Mouse (Mus musculus) liver, embryonic 14.5 days (tissue): ENCODE data around the gene Sars2. TPM values are rescaled to one million over a fixed set of nuclear protein-coding genes. Genes with fewer than 3 reads are reported as not detected.

Source experiments
- ATAC-seq: fragments of 200-750 bp; cut with Nextera tagmentation; 2 replicates; pipeline ENCODE4 v1.8.0; 2017; ENCODE audit warnings: moderate number of reproducible peaks, mild to moderate bottlenecking, moderate library complexity; ENCODE audit not compliant: insufficient read depth
- DNase-seq, 3 experiments: peaks; one replicate each; pipeline ENCODE4 v3.0.0-alpha.2; 2012 to 2013; ENCODE audit warnings: low read depth in 3 of 3, low spot score in 3 of 3
- H3K27ac ChIP-seq: fragments of 300-500 bp; sonication (generic); 2 replicates; pipeline ENCODE4 v1.5.1; 2014; ENCODE audit warnings: moderate library complexity, mild to moderate bottlenecking, control low read depth, inconsistent platforms
- H3K27me3 ChIP-seq: fragments of 300-500 bp; sonication (generic); 2 replicates; pipeline ENCODE4 v1.6.1; 2014; ENCODE audit warnings: mild to moderate bottlenecking, low read length, moderate library complexity; ENCODE audit not compliant: control insufficient read depth, insufficient read depth
- H3K36me3 ChIP-seq: fragments of 300-500 bp; sonication (generic); replicated peaks from 2 replicates; pipeline ENCODE4 v1.6.1; 2014; ENCODE audit warnings: low read depth; ENCODE audit not compliant: control insufficient read depth, insufficient read depth
- H3K4me1 ChIP-seq, 2 experiments: fragments of 200-500 bp in 1 of 2; fragments of 300-500 bp in 1 of 2; sonication (generic) in 1 of 2; replicated peaks; 2 replicates each; pipeline ENCODE4 v1.6.1; 2012 to 2014; ENCODE audit warnings: antibody characterized with exemption in 1 of 2, inconsistent platforms in 1 of 2, low read length in 1 of 2; ENCODE audit not compliant: control insufficient read depth in 2 of 2, insufficient read depth in 2 of 2
- H3K4me2 ChIP-seq: fragments of 300-500 bp; sonication (generic); 2 replicates; pipeline ENCODE4 v1.6.1; 2014; ENCODE audit warnings: low read depth, mild to moderate bottlenecking, control low read depth, moderate library complexity
- H3K4me3 ChIP-seq, 2 experiments: fragments of 200-500 bp in 1 of 2; fragments of 300-500 bp in 1 of 2; sonication (generic) in 1 of 2; 2 replicates each; pipeline ENCODE4 v1.5.1; 2012 to 2014; ENCODE audit warnings: low read depth in 2 of 2, low read length in 2 of 2, mild to moderate bottlenecking in 2 of 2, control low read depth in 1 of 2, inconsistent platforms in 1 of 2, moderate library complexity in 1 of 2; ENCODE audit not compliant: insufficient read depth in 1 of 2
- H3K9ac ChIP-seq: fragments of 300-500 bp; sonication (generic); replicated peaks from 2 replicates; pipeline ENCODE4 v1.6.1; 2014; ENCODE audit warnings: mild to moderate bottlenecking, control low read depth, moderate library complexity
- H3K9me3 ChIP-seq: fragments of 300-500 bp; sonication (generic); 2 replicates; pipeline ENCODE4 v1.6.1; 2016; ENCODE audit warnings: low read length, mixed read lengths; ENCODE audit not compliant: control insufficient read depth
- CTCF ChIP-seq: IDR thresholded peaks from 2 replicates; pipeline ENCODE4 v1.5.1; 2016; ENCODE audit warnings: antibody characterized with exemption, low read depth, control low read depth
- EP300 ChIP-seq: IDR thresholded peaks from 2 replicates; pipeline ENCODE4 v1.6.1; 2016; ENCODE audit warnings: antibody characterized with exemption, low read depth
- WGBS: fragments of 180-500 bp; shearing (Covaris S2); extraction: QIAGEN DNeasy Blood & Tissue Kit; methylation state at CpG from one replicate; pipeline ENCODE4 v1.1.7; 2014; ENCODE audit not compliant: insufficient replicate concordance; 5-methylcytosine and 5-hydroxymethylcytosine counted together
- polyA plus RNA-seq, 2 experiments: library from polyadenylated mRNA; depleted of rRNA in 1 of 2; stranded (reverse) in 1 of 2; unstranded in 1 of 2; fragments of >200 nt; fragmentation: Nextera tagmentation in 1 of 2; extraction: Ambion mirVana in 1 of 2; gene quantifications; 2 replicates each; pipeline versions ENCODE4 v1.2.1 to v1.2.3; 2012 to 2014

Sars2 gene
- polyA plus RNA-seq, 2 experiments: 9.3 to 11.4 TPM

DNA sequence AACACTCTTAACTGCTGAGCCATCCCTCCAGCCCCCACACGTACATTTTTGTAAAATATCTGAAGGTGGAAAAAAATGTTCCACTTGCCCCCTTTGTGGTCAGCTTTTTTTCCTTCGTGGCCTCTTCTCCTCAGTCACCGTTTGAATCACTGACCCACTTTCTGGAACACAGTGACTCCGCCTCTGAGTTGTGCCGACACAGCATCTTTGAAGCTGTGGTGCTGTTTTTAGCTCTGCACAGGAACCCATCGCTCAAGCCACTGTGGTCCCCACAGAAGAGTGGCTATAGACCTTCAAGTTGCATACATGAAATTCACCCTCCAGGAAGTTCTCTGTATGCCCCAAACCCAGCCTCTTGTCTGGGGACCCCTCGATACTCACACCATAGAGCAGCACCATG lies 39.1 kb downstream of the Sars2 start:
- TF ChIP-seq EP300 (no peak), CTCF (no peak)
- H3K4me1 ChIP-seq: peaks cover 2 to 6% of the 10 kb centered on the region in 2 experiments
- H3K36me3 ChIP-seq: no peaks in the 10 kb centered on the region
- H3K27me3 ChIP-seq: no peaks in the 10 kb centered on the region
- H3K9ac ChIP-seq: no peak overlapping the region
- WGBS: 48% methylated on average over 7 of the region's 7 CpGs
- no peak for ATAC-seq
- H3K9me3 ChIP-seq: no peaks in the 10 kb centered on the region
- H3K4me2 ChIP-seq: no peak overlapping the region
- DNase-seq: no peak
- H3K27ac ChIP-seq: no peak overlapping the region
- H3K4me3 ChIP-seq: no peak overlapping the region

DNA sequence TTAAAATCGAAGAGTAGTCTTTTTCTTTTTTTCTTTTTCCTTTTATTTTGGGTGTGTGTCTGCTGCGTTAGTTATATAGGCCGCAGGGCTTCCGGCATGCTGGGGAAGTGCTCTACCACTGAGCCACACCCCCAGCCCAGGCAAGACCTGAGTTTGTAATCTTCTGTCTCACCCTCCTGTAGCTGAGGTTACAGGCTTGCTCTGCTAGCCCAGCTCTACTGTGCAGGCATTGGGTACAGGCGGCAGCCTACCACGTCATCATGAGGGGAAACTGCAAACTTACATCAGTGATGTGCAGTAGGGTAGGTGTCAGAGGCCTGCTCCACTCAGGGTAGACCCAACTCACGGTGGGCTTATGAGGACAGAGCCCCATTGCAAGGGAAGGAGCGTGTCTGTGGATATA lies 39.5 kb downstream of the Sars2 start:
- TF ChIP-seq CTCF (no peak), EP300 (no peak)
- DNase-seq (no peak), ATAC-seq (no peak)
- H3K27me3 ChIP-seq: no peaks in the 10 kb centered on the region
- H3K9me3 ChIP-seq: no peaks in the 10 kb centered on the region
- no peak overlapping the region for H3K4me2 ChIP-seq
- H3K36me3 ChIP-seq: no peaks in the 10 kb centered on the region
- no peak overlapping the region for H3K4me3 ChIP-seq
- 69% methylated on average over 8 of the region's 8 CpGs for WGBS
- no peak overlapping the region for H3K9ac ChIP-seq
- peaks cover 2 to 6% of the 10 kb centered on the region in 2 experiments for H3K4me1 ChIP-seq
- no peak overlapping the region for H3K27ac ChIP-seq

DNA sequence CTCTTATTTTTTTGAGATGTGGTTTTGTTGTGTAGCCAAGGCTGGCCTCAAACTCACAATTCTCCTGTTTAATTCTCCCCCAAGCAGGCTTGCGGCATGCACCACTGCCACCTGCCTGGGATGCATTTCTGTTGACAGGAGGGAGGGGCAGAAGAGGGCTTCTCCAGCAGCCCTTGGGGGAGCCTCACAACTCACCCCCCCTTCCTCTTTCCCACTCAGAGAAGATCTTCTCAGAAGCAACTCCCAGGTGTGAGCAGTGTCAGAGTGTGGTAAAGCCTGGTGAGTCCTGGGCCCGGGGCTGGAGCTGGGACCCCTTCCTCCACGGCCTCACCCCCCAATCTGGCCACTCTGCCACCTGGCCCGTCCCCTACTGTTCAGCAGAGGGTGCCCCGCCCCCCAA lies 43.4 kb downstream of the Sars2 start:
- 82% methylated on average over 5 of the region's 5 CpGs for WGBS
- no peak overlapping the region for H3K4me3 ChIP-seq
- no peak for DNase-seq
- TF ChIP-seq EP300 (no peak), CTCF (no peak)
- H3K4me1 ChIP-seq: peaks cover 2 to 6% of the 10 kb centered on the region in 2 experiments
- no peak overlapping the region for H3K27ac ChIP-seq
- no peaks in the 10 kb centered on the region for H3K27me3 ChIP-seq
- no peaks in the 10 kb centered on the region for H3K36me3 ChIP-seq
- H3K9me3 ChIP-seq: no peaks in the 10 kb centered on the region
- ATAC-seq: no peak
- H3K9ac ChIP-seq: no peak overlapping the region
- H3K4me2 ChIP-seq: no peak overlapping the region

DNA sequence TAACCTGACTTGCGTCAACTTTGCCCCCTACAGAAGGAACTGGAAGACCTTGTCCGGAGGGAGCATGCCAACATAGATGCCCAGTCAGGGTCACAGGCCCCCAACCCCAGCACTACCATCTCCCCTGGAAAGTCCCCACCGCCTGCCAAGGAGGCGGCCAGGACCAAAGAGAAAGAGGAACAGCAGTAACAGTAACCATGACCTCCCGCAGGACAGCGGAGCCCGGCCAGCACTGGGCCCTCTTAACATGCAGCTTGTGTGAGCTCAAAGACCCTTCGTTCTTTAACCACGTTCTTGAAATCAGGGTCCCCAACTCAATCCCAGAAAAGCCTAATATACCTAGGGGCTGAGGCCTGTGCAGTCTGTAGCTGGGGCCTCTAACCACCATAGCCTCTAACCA lies 46.1 kb downstream of the Sars2 start:
- Histone ChIP-seq H3K4me2 (no peak overlapping the region), H3K9ac (no peak overlapping the region), H3K27me3 (no peaks in the 10 kb centered on the region), H3K27ac (no peak overlapping the region), H3K4me3 (no peak overlapping the region), H3K9me3 (no peaks in the 10 kb centered on the region), H3K4me1 (peaks cover 0 to 3% of the 10 kb centered on the region in 2 experiments; a peak in 1 of 4 replicates), H3K36me3 (no peaks in the 10 kb centered on the region)
- no peak for DNase-seq
- TF ChIP-seq EP300 (no peak), CTCF (no peak)
- WGBS: 81% methylated on average over 9 of the region's 9 CpGs
- no peak for ATAC-seq

DNA sequence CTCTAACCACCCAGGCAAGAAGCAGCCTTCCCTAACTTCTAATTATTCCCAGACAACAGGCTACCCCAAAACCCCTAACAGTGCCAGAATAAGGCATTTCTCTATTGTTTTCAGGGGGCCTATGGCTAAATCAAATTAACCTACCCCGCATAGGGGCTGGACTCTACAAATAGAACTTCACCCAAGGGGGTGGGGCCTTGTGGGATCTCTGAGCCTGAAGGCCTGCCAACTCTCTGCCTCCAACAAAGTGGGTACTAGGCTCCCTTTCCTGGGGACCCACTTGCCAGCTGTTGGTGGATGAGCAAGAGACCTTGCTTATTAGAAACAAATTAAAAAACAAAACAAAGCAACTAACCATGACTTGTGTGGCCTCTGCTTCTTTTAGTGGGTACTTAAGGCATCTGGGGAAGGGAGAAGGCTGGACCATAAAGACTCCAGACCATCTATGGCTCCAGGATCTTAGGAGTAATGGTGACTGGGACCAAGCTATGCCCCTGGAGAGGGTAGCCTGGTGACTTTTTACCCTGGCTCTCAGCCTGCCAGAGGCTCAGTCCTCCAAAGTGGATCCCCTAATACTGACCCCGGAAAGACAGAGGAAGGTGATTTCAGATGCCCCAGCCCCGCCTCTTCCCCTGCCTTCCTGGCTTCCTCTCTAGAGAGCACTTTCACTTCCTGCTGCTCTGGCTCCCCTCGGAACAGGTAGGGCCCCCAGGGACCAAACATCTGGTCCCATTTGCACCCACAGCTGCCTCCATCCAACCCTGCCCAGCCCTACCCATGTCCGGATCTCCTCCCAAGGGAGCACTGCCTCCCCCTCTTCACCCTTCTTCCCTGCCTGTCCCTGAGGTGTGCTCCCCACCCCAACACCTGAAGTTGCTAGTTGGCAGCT lies 46.8 kb downstream of the Sars2 start, which contains the start of gene Rinl:
Gene Rinl (plus strand): TSS at position 663 of the 889 bp plus-strand sequence.
- ATAC-seq (no peak), DNase-seq (no peak)
- Histone ChIP-seq H3K27ac (no peak within 1 kb of the TSS), H3K36me3 (no peaks in the 10 kb centered on the region), H3K4me2 (no peak within 1 kb of the TSS), H3K4me3 (no peak within 1 kb of the TSS), H3K9ac (no peak within 1 kb of the TSS), H3K27me3 (no peaks in the 10 kb centered on the region), H3K9me3 (no peaks in the 10 kb centered on the region), H3K4me1 (peaks cover 0 to 3% of the 10 kb centered on the region in 2 experiments; a peak in 1 of 4 replicates)
- 38% methylated on average over 5 of the region's 5 CpGs for WGBS
- TF ChIP-seq EP300 (no peak), CTCF (no peak)
